Mouse (Mus musculus): ENCODE measurements around the gene Atp2a3.

Atp2a3 gene

DNA sequence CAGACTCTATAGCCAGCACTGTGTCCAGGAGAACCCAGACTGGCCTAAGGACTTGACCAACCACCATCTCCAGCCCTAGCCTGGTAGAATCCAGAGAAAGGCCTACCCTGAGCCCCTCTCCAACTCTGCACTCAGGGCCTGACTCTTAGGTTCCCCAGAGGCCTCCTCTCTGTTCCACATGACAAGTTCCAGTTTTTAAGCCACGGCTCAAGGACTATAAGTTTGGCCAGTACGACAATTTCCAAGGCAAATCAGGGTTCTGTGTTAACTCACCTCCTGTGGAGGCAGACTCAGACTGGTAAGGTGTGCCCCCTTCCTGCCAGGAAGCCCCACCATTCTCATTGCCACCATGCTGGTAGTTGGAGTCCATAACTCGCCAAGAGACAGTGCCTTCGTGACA, 6.8 kb upstream of the Atp2a3 start:
- no peak for DNase-seq (ENCODE audit: low read depth)

DNA sequence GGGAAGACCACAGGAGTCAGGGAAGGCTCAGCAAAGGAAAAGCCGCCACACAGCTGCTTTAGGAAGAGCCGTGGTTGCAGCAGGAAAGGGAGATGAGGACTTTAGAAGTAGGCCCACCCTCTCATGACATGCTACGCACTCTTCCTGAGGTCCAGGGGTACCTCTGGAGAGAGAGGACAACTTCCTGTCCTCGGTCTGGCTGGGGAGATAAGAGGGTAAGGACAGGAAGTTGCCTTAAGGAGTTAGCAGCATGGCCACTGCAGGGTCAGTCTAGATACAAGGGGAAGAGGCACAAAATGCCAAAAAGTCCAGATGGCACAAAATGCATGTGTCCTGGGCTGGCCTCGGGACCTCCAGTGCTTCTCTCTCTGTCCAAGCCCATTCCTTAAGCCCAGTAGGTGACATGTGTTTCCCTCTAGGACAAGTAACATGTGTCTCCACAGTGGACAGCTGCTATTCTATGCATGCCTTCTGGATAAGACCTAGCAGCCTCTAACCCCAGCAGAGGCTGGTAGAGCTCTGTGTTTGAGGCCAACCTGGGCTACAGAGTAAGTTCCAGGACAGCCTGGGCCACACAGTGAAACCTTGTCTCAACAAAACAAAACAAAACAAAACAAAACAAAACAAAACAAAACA, 5.5 kb upstream of the Atp2a3 start:
- no peak for DNase-seq (ENCODE audit: low read depth)

DNA sequence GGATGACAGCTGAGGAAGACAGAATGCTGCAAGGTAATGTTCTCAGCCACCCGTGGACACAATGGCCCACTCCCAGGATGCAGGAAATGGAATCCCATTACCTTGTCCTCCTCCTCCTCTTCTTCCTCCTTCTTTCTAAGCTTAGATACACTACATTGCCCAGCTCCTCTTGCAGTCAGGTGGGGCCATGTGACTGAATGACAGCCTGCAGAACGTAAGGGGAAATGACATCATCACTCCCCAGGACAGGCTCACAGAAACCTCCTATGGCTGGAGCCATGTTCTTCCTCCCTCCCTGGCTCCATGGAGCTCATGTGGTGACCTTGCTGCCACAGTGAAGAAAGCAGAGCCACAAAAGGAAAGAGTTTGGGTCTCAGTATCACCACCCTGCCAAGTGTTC, 3.7 kb upstream of the Atp2a3 start:
- DNase-seq (ENCODE audit: low read depth), result no peak

DNA sequence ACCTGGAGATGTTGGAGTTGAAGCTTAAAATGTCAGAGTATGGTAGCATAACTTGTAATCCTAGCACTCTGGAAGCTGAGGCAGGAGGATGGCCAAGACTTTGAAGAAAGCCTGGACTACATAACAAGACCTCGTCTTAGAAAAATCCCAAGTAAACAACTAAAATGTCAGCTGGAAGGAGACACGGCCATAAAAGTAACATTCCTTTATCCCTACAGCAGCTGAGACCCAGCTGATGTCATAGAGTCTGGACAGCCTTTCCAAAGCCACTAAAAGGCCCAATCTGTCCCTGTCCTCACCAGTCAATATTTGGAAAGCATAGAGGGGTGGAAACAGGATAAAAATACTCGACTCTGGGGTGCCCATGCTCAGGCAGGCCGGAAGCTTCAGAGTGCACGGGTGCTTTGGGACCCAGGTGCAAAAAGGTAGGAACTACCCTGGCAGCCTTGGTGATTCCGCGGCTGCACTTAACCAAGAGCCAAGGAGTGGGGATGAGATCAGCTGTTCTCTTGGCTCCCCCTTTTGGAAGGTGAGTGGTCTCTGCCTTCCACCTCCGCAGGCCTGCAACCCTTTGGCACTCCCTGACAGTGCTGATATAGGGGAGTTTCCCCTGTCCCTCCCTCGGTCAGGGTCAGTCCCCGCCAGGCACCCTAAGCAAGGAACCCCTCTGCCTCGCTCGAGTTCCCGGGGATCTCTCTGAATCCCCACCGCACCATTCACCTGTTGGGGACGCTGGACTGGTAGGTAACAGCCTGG, 867 bp upstream of the Atp2a3 start:
- DNase-seq (ENCODE audit: low read depth), result no peak

DNA sequence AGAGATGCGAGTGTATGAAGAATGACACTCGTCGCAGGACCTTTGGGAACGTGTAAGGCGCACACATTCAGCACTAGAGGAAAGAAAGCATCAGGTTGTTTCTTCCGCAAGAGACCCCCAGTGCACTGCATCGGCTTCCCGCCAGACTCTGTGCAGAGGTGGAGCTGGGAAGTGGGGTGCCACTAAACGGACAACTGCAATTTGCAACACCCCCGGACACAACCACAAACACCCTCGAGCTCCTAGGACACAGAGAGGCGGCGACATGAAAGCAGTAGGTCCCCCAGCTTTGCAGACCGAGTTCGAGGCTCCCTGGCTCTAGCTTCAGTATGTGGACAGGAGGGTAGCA, 272 bp upstream of the Atp2a3 start:
- no peak for DNase-seq (ENCODE audit: low read depth)

DNA sequence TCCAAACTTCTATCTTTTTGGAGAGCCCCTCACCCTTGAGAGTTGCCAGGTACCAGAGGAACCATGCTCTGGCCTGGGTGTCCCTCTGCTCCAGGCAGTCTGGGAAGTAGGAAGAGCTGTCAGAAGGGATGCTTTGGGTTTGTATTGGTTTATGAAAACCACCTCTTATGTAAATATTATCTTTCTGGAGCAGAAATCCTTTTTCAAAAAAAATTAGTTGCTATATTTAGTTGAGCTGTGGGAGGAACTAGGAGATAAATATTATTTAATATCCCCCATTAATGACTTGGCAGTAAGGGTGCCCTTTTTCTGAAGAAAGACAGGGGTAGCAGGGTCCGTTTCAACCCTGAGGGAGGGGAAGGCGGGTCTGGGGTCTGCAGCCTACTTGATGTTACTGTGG, 1.4 kb downstream of the Atp2a3 start:
- no peak for DNase-seq (ENCODE audit: low read depth)

DNA sequence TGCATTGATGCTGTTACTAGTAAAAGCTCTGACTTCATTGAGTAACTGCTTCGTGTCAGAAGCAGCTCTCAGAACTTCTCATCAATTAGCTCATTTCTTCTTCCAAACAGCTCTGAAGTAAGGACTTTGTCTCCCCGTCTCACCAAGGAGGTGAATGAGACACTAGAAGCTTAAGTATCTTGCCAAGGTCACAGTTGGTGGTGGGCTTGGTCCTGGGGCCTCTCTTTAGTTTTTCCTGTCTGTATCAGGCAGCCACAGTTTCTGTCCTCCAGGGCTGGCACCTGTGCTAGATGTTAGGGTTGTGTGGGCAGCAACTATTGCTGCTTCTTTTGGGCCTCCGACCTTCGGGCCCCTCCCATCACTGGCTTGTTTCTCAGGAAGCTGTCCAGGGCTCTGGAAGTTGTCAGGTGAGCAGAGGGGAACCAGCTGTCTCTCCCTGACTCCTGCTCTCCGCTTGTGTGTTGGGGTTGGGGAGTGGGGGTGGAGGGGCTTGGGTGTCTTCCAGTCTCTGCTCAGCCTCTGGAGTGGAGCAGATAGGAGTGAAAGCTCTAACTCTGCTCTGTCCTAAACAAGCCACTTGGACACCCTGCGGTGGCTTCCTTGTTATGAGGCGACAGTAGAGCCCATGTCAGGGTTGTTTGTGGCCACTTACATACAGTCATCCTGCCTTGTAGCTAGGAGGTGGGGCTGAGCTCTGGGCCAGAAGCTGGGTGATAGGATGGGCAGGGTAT, 2.3 kb downstream of the Atp2a3 start:
- DNase-seq (ENCODE audit: low read depth), result no peak

DNA sequence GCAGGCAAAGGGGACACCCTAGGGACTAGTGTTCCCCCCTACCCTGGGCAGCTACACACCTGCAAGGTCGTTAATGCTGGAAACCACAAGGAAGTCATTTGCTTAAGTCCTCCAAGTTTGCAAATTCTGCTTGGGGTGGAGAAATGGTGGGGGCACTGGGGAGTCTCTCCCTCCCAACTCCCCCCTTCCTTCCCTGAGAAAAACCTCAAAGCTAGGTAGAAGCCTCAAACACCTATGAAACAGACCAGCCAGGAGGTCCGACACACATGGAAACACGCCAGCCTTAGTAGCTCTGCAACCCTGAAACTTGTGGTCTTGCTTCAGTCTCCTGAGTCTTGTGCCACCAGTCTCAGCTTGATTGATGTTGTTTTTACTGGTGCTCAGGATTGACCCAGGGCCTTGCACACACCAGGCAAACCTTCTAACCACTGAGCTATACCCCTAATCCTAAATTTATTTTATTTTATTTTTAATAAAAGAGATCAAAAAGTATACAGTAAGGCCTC, 2.9 kb downstream of the Atp2a3 start:
- no peak for DNase-seq (ENCODE audit: low read depth)

DNA sequence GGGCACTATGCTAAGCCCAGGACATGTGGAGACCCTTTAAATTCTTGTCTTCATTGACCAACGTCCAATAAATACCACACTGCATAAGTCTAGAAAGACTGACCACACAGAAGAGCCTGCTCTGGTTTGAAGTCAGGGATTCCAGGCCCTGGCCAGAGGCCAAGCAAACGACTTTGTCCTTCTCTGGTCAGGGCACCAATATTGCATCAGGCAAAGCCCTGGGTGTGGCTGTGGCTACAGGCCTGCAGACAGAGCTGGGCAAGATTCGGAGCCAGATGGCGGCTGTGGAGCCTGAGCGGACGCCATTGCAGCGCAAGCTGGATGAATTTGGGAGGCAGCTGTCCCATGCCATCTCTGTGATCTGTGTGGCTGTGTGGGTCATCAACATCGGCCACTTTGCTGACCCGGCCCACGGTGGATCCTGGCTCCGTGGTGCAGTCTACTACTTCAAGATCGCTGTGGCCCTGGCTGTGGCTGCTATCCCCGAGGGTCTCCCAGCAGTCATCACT, 14.1 kb downstream of the Atp2a3 start:
- DNase-seq (ENCODE audit: low read depth), result no peak

DNA sequence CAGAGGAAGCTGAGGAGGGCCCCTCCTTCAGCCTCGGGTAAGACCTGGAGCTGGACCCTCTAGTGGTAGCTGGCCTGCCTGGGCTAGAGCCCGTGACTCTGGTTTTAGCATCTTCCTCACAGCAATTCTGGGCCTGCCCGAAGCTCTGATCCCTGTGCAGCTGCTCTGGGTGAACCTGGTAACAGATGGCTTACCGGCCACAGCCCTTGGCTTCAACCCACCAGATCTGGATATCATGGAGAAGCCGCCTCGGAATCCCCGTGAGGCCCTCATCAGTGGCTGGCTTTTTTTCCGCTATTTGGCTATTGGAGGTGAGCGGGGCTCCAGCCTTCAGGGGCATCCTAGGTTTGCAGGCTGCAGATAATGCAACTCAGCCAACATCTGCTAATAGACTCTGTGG, 21.5 kb downstream of the Atp2a3 start:
- no peak for DNase-seq (ENCODE audit: low read depth)

DNA sequence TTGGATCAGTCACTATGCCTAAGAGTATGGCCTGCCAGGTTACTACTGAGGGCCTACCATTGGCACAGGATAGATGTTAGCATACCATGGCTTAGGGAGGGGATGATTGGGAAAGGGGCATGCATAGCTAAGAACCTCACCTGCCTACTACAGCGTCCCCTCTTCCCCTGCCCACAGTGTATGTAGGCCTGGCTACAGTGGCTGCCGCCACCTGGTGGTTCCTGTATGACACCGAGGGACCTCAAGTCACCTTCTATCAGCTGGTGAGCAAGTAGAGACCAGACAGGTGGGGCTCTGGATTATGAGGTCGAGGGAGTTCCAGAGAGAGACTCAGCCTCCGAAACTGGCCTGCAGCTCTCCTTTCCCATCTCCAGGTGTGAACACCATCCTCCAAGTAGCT, 22.3 kb downstream of the Atp2a3 start:
- no peak for DNase-seq (ENCODE audit: low read depth)

DNA sequence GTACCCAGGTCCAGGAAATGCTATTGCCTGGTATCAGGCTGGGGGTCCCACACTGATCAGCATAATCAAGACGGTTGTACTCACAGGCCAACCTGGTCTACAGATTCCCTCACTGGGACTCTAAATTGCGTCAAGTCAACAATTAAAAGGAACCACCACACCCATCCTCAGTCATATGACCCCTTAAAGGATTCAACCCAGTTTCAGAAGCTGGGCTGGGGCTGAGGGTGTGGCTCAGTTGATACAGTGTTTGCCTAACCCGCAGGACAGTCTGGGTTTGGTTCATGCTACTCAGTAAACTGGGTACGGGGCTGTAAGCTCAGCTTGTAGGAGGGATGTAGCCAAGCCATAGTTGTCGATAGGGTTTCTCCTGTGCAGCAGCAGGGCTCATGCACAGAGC, 25.8 kb downstream of the Atp2a3 start:
- no peak for DNase-seq (ENCODE audit: low read depth)

DNA sequence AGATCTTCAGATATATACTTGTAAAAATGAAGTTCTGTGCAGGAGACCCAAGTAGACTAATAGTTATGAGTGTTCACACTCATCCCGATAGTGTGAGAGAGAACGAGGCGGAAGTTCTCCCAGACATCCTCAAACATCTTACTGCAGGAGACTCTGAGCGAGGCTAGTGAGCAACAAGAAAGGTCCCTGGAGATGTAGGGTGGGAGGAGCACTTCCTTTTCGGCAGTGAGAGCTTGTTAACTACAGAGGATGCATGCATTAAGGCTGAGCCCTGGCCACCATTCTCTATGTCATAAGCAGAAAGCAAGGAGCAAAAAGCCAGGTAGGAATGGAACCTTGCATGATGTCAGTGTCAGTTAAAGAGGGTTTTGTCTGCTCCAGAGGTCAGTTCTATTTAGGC, 26.3 kb downstream of the Atp2a3 start:
- DNase-seq (ENCODE audit: low read depth), result no peak

DNA sequence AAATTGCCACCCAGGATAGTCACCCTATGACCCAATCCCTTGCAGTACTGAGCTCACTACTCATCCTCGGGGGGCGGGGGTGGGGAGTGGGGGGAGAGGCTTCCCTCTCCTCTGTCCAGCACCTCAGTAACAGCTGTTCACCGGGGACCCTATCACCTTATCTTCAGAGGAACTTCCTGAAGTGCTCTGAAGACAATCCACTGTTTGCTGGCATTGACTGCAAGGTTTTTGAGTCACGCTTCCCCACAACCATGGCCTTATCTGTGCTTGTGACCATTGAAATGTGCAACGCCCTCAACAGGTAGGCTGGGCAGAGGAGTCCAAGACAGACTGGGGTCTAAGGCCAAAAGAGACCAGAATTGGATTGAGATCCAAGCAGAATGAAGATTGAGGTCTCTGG, 26.8 kb downstream of the Atp2a3 start:
- DNase-seq (ENCODE audit: low read depth), result no peak

DNA sequence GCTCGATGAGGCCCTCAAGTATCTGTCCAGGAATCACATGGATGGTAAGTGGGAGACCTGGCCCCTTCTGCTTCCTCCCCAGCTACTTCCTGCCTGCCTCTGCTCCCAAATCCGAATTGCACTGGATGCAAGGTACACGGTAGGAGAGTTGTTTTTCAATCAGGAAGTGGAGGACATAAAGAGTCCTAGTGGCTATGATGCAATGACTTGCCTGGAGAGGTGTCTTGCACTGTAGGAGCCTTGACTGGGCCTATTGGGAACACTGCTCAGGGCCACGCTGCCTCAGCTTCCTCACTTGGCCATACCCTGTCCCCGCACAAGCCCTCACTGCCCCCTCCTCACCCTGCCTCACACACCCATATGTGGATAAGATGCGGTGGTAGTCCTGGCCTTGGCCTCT, 28.1 kb downstream of the Atp2a3 start:
- DNase-seq (ENCODE audit: low read depth), result no peak

DNA sequence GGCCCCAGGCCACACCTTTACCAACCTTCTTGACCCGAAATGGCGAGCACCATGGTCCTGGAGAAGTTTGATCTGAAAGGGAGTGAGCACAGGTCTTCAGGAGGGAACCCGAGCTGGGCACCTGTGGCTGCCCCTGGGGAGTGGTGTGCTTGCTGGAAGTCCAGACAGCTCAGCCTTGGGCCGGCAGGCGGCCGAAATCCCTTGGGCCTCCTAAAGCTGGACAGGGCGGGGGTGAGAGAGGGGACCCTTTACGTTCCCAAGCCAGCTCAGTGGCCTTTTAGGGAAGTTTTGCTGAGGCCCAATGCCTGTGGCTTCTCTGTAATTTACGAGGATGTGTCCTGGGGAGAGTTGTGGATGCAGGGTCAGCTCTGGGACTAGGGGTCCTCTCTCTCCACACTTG, 29.7 kb downstream of the Atp2a3 start:
- DNase-seq (ENCODE audit: low read depth), result no peak

DNA sequence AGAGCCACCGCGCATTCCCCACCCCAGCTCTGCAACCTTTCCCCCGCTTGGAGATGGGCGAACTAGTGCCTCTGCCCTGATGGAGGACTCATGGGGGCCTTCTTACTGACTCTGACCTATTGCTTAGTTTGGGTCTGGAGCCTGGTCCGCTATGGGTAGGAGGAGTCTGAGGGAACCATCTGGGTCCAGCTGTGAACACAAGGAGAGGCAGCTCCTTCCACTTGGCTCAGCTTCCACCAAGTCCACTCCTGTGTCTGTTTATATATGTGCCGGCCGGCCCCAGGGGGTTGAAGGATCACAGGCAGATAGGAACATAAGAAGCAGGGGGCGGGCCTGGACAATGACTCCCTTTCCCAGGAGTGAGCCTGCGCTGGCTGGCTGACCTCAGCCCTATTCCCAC, 31.0 kb downstream of the Atp2a3 start:
- no peak for DNase-seq (ENCODE audit: low read depth)

DNA sequence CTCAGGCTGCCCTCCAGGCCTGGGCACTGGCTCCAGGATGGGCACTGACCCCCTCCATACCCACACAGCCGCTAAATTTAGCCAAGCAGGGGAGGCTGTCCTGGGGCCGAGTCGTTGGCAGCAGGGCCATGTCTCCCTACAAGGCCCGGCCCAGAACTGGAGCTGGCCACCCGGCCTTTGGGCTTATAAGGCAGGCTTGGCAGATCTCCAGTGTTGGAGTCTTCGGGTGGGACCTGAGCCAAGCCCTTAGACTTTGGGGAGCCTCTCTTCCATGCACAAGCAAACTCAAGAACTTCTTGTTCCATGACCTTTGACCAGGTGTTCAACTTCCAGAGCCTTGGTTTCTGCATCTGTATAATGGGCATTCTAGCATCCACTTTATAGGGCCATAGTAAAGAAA, 35.4 kb downstream of the Atp2a3 start:
- no peak for DNase-seq (ENCODE audit: low read depth)

DNA sequence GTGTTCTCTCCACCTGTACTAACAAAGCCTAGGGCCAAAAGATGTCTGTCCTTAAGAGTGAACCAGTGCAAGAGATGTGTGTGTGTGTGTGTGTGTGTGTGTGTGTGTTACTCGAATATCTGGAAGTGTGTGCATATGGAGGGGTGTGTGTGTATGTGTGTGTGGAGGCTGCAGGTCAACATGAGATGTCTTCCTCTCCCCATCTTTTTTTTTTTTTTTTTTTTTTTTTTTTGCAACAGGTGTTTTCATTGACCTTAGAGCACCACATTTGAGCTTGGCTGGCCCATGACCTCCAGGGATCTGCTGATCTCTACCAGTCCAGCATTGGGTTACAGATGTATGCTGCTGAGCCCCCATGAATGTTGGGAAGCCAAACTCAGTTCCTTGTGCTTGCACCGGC, 35.8 kb downstream of the Atp2a3 start:
- DNase-seq (ENCODE audit: low read depth), result no peak

DNA sequence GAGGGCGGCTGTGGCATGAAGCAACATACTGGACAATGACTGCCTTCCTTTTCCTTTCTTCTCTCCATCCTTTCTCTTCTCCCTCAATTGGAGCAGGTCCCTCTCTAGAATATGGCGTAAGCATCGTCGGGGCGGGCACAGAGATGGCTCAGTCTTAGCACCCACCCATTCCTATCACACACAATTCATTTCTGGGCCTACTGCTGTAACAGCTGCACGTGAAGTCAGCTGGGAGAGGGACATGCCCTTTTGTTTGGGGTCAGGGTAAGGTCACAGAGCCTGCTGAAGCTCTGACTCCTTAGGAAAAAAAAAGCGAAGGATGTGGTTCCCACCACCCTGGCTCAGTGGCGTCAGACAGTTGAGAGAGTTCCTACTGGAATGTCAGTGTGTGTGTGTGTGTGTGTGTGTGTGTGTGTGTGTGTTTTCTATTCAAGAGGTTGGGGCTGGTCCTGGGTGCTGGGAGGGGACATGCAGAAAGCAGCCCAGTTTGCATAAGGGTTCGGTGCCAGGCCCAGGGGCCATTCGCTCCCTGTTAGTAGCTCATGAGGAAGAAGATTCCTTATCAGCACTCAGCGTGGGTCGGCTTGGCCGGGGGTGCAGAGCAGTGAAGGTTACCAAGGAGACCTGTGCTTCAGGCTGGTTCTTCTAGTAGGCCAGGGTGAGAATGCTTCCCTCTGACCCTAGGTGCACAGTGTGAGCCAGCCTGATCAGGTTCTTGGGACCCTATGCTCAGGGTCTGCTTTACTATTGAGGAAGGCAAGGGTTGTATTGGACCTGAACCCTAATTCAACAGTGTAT, 36.8 kb downstream of the Atp2a3 start:
- DNase-seq (ENCODE audit: low read depth), result no peak

DNA sequence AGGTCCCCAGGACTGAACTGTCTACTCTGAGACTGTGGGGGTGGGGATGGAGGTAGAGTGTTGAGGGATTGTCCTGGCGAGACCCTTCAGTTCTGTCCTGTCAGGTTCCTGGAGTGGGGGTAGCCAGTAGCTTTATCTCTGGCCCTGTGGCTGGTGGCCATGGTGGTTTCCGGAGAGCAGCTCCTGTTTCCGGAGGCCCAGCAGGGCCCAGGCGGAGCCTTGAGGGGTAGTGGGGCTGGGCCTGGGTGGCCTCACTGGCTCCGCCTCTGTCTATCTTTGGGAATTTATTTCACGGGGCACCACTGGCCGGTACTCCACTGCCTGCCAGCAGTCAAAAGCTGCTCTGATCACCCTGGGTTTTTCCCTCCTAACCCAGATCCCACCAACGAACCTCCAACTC, 37.8 kb downstream of the Atp2a3 start, which contains the start of gene P2rx1:
Gene P2rx1 (plus strand): TSS at position 333 of the 400 bp plus-strand sequence.
- DNase-seq (ENCODE audit: low read depth), result no peak

DNA sequence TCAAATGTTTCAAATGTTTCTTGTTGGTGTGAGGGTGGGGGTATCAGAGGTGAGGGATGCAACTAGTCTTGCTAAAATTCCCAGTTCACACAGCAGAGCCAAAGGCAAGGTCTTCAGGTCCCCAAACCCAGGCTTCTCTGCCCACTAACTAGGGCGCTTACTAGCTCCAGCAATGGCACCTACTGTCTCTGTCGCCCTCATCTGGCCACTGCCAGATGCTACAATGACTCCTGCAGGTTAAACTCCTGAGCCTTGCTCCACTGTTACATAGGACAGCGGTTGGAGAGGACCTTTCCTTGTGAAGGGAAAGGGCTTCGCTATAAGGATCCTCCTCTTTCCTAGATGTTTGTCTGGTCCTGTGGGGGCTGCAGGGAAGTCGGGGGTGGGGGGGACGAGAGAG, 40.1 kb downstream of the Atp2a3 start:
- peak; percentile 41 for DNase-seq (ENCODE audit: low read depth)
